Mouse (Mus musculus): ENCODE measurements around the gene Ahsg. TPM values are rescaled to one million over a fixed set of nuclear protein-coding genes. Genes with fewer than 3 reads are reported as not detected.

The Ahsg gene
- polyA plus RNA-seq, 1 experiment from 2014 or later: not detected

DNA sequence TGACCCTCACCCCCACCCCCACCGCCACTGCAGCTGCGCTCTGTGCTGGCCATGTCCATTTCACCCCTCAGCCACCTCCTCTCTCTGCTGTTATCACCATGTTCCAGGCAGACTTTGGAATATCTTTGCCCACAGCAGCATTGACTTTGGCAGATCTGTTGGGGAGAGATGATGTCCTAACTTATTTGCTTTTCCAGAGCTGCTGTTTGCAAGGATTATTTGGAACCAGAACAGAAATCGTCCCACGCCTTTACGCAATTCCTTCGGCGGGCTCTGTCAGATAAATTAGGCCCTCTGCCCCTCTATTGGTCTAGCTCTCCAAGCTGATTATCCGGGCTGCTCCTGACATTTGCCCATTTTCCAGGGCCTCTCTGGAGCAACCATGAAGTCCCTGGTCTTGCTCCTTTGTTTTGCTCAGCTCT lies 667 bp downstream of the Ahsg start:
- no peak for ATAC-seq (replicated peaks; ENCODE audit: insufficient number of reproducible peaks, low FRiP score, low TSS enrichment, low read depth)
- no peaks in the 10 kb centered on the region for H3K4me1 ChIP-seq (ENCODE audit: control insufficient read depth, insufficient read depth, low read length)
- DNase-seq (ENCODE audit: low spot score): no peak

GRCm38 (mm10) chr16:22894095-22894494 lies 3.0 kb downstream of the Ahsg start:
- Histone ChIP-seq H3K9me3 (replicated peaks; ENCODE audit: control insufficient read depth, low read length) (no peaks in the 10 kb centered on the region), H3K27me3 (ENCODE audit: control insufficient read depth, insufficient read depth, low read length) (no peaks in the 10 kb centered on the region), H3K27ac (replicated peaks; ENCODE audit: low read depth, low read length) (no peak overlapping the region), H3K4me2 (ENCODE audit: low read depth, low read length) (no peak overlapping the region), H3K4me3 (ENCODE audit: low read depth, low read length) (no peak overlapping the region), H3K9ac (replicated peaks; ENCODE audit: low read length) (no peak overlapping the region), H3K36me3 (replicated peaks; ENCODE audit: control insufficient read depth, insufficient read depth, low read depth, low read length) (no peaks in the 10 kb centered on the region), H3K4me1 (ENCODE audit: control insufficient read depth, insufficient read depth, low read length) (no peaks in the 10 kb centered on the region)
- ATAC-seq (replicated peaks; ENCODE audit: insufficient number of reproducible peaks, low FRiP score, low TSS enrichment, low read depth) (no peak), DNase-seq (ENCODE audit: low spot score) (no peak)
- WGBS: 74% methylated on average over 8 of the region's 8 CpGs

More for the DNA sequence above, 667 bp downstream of the Ahsg start:
- no peak overlapping the region for H3K27ac ChIP-seq (replicated peaks; ENCODE audit: low read depth, low read length)
- no peak overlapping the region for H3K4me3 ChIP-seq (ENCODE audit: low read depth, low read length)
- H3K4me2 ChIP-seq (ENCODE audit: low read depth, low read length): no peak overlapping the region
- H3K9ac ChIP-seq (replicated peaks; ENCODE audit: low read length): no peak overlapping the region
- WGBS: 92% methylated on average over 8 of the region's 8 CpGs
- H3K27me3 ChIP-seq (ENCODE audit: control insufficient read depth, insufficient read depth, low read length): no peaks in the 10 kb centered on the region
- H3K36me3 ChIP-seq (replicated peaks; ENCODE audit: control insufficient read depth, insufficient read depth, low read depth, low read length): no peaks in the 10 kb centered on the region
- no peaks in the 10 kb centered on the region for H3K9me3 ChIP-seq (replicated peaks; ENCODE audit: control insufficient read depth, low read length)

DNA sequence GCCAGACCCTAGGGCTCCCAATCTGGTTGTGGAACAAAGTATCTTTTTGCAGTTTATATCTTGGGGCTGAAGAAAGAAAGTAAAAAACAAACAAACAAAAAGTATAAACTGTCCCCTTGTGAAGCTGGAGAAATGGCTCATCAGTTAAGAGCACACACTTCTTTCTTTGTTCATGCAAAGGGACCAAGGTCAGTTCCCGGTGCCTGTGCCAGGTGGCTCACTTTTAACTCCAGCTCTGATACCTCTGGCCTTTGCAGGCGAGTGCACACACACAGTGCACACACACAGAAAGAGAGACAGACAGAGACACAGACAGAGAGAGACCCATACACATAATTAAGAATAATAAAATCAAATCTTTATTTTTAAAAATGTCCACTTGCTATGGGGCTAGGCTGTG lies 5.5 kb downstream of the Ahsg start:
- DNase-seq (ENCODE audit: low spot score) (no peak), ATAC-seq (replicated peaks; ENCODE audit: insufficient number of reproducible peaks, low FRiP score, low TSS enrichment, low read depth) (no peak)
- no peaks in the 10 kb centered on the region for H3K4me1 ChIP-seq (ENCODE audit: control insufficient read depth, insufficient read depth, low read length)
- no peak overlapping the region for H3K9ac ChIP-seq (replicated peaks; ENCODE audit: low read length)
- no peak overlapping the region for H3K27ac ChIP-seq (replicated peaks; ENCODE audit: low read depth, low read length)
- no peaks in the 10 kb centered on the region for H3K27me3 ChIP-seq (ENCODE audit: control insufficient read depth, insufficient read depth, low read length)
- no peak overlapping the region for H3K4me3 ChIP-seq (ENCODE audit: low read depth, low read length)
- no peaks in the 10 kb centered on the region for H3K36me3 ChIP-seq (replicated peaks; ENCODE audit: control insufficient read depth, insufficient read depth, low read depth, low read length)
- no peaks in the 10 kb centered on the region for H3K9me3 ChIP-seq (replicated peaks; ENCODE audit: control insufficient read depth, low read length)
- 66% methylated on average over 2 of the region's 2 CpGs for WGBS
- no peak overlapping the region for H3K4me2 ChIP-seq (ENCODE audit: low read depth, low read length)

GRCm38 (mm10) chr16:22899346-22899745 lies 8.3 kb downstream of the Ahsg start:
- H3K4me2 ChIP-seq (ENCODE audit: low read depth, low read length): no peak overlapping the region
- no peak overlapping the region for H3K27ac ChIP-seq (replicated peaks; ENCODE audit: low read depth, low read length)
- no peaks in the 10 kb centered on the region for H3K27me3 ChIP-seq (ENCODE audit: control insufficient read depth, insufficient read depth, low read length)
- no peak overlapping the region for H3K9ac ChIP-seq (replicated peaks; ENCODE audit: low read length)
- H3K4me1 ChIP-seq (ENCODE audit: control insufficient read depth, insufficient read depth, low read length): no peaks in the 10 kb centered on the region
- no peaks in the 10 kb centered on the region for H3K36me3 ChIP-seq (replicated peaks; ENCODE audit: control insufficient read depth, insufficient read depth, low read depth, low read length)
- DNase-seq (ENCODE audit: low spot score): no peak
- ATAC-seq (replicated peaks; ENCODE audit: insufficient number of reproducible peaks, low FRiP score, low TSS enrichment, low read depth): no peak
- H3K9me3 ChIP-seq (replicated peaks; ENCODE audit: control insufficient read depth, low read length): no peaks in the 10 kb centered on the region
- 65% methylated on average over 5 of the region's 5 CpGs for WGBS
- H3K4me3 ChIP-seq (ENCODE audit: low read depth, low read length): no peak overlapping the region

GRCm38 (mm10) chr16:22899866-22900570 lies 8.9 kb downstream of the Ahsg start:
- H3K4me2 ChIP-seq (ENCODE audit: low read depth, low read length): no peak overlapping the region
- no peaks in the 10 kb centered on the region for H3K9me3 ChIP-seq (replicated peaks; ENCODE audit: control insufficient read depth, low read length)
- no peak overlapping the region for H3K27ac ChIP-seq (replicated peaks; ENCODE audit: low read depth, low read length)
- no peaks in the 10 kb centered on the region for H3K27me3 ChIP-seq (ENCODE audit: control insufficient read depth, insufficient read depth, low read length)
- H3K36me3 ChIP-seq (replicated peaks; ENCODE audit: control insufficient read depth, insufficient read depth, low read depth, low read length): no peaks in the 10 kb centered on the region
- H3K4me1 ChIP-seq (ENCODE audit: control insufficient read depth, insufficient read depth, low read length): no peaks in the 10 kb centered on the region
- H3K4me3 ChIP-seq (ENCODE audit: low read depth, low read length): no peak overlapping the region
- ATAC-seq (replicated peaks; ENCODE audit: insufficient number of reproducible peaks, low FRiP score, low TSS enrichment, low read depth) (no peak), DNase-seq (ENCODE audit: low spot score) (no peak)
- no peak overlapping the region for H3K9ac ChIP-seq (replicated peaks; ENCODE audit: low read length)
- WGBS: 86% methylated on average over 10 of the region's 10 CpGs

DNA sequence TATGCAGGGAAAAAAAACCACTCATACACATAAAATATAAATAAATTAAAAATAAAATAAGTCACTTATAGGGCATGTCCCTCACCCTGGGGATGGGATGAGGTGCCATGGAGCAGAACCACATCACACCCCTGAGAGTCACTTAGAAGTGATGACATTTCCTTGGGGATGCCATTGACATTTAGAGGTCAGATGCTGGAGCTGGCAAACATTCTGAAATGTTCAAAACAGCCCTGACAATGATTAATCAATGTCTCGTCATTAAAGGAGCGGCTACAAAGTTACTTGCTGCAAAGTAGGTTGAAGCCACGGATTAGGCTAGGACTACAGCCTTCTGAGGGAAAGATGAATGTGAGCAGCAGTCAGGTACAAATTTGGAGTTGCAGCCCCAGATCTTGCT lies 10.2 kb downstream of the Ahsg start:
- H3K4me2 ChIP-seq (ENCODE audit: low read depth, low read length): no peak overlapping the region
- ATAC-seq (replicated peaks; ENCODE audit: insufficient number of reproducible peaks, low FRiP score, low TSS enrichment, low read depth) (no peak), DNase-seq (ENCODE audit: low spot score) (no peak)
- no peaks in the 10 kb centered on the region for H3K9me3 ChIP-seq (replicated peaks; ENCODE audit: control insufficient read depth, low read length)
- 84% methylated on average over 3 of the region's 3 CpGs for WGBS
- H3K9ac ChIP-seq (replicated peaks; ENCODE audit: low read length): no peak overlapping the region
- no peaks in the 10 kb centered on the region for H3K27me3 ChIP-seq (ENCODE audit: control insufficient read depth, insufficient read depth, low read length)
- no peak overlapping the region for H3K27ac ChIP-seq (replicated peaks; ENCODE audit: low read depth, low read length)
- H3K4me1 ChIP-seq (ENCODE audit: control insufficient read depth, insufficient read depth, low read length): no peaks in the 10 kb centered on the region
- H3K36me3 ChIP-seq (replicated peaks; ENCODE audit: control insufficient read depth, insufficient read depth, low read depth, low read length): no peaks in the 10 kb centered on the region
- no peak overlapping the region for H3K4me3 ChIP-seq (ENCODE audit: low read depth, low read length)

GRCm38 (mm10) chr16:22909290-22909689 lies 18.2 kb downstream of the Ahsg start:
- H3K27ac ChIP-seq (replicated peaks; ENCODE audit: low read depth, low read length): no peak overlapping the region
- no peak for DNase-seq (ENCODE audit: low spot score)
- H3K9ac ChIP-seq (replicated peaks; ENCODE audit: low read length): no peak overlapping the region
- ATAC-seq (replicated peaks; ENCODE audit: insufficient number of reproducible peaks, low FRiP score, low TSS enrichment, low read depth): no peak
- H3K36me3 ChIP-seq (replicated peaks; ENCODE audit: control insufficient read depth, insufficient read depth, low read depth, low read length): no peaks in the 10 kb centered on the region
- H3K4me3 ChIP-seq (ENCODE audit: low read depth, low read length): no peak overlapping the region
- no peaks in the 10 kb centered on the region for H3K27me3 ChIP-seq (ENCODE audit: control insufficient read depth, insufficient read depth, low read length)
- no peaks in the 10 kb centered on the region for H3K4me1 ChIP-seq (ENCODE audit: control insufficient read depth, insufficient read depth, low read length)
- 90% methylated on average over 6 of the region's 6 CpGs for WGBS
- H3K9me3 ChIP-seq (replicated peaks; ENCODE audit: control insufficient read depth, low read length): no peaks in the 10 kb centered on the region
- H3K4me2 ChIP-seq (ENCODE audit: low read depth, low read length): no peak overlapping the region

GRCm38 (mm10) chr16:22911986-22912385 lies 20.9 kb downstream of the Ahsg start:
- ATAC-seq (replicated peaks; ENCODE audit: insufficient number of reproducible peaks, low FRiP score, low TSS enrichment, low read depth) (no peak), DNase-seq (ENCODE audit: low spot score) (no peak)
- no peaks in the 10 kb centered on the region for H3K9me3 ChIP-seq (replicated peaks; ENCODE audit: control insufficient read depth, low read length)
- H3K36me3 ChIP-seq (replicated peaks; ENCODE audit: control insufficient read depth, insufficient read depth, low read depth, low read length): no peaks in the 10 kb centered on the region
- H3K4me2 ChIP-seq (ENCODE audit: low read depth, low read length): no peak overlapping the region
- WGBS: 83% methylated on average over 3 of the region's 3 CpGs
- H3K27me3 ChIP-seq (ENCODE audit: control insufficient read depth, insufficient read depth, low read length): no peaks in the 10 kb centered on the region
- H3K9ac ChIP-seq (replicated peaks; ENCODE audit: low read length): no peak overlapping the region
- H3K4me1 ChIP-seq (ENCODE audit: control insufficient read depth, insufficient read depth, low read length): no peaks in the 10 kb centered on the region
- no peak overlapping the region for H3K4me3 ChIP-seq (ENCODE audit: low read depth, low read length)
- no peak overlapping the region for H3K27ac ChIP-seq (replicated peaks; ENCODE audit: low read depth, low read length)
